Mouse (Mus musculus) erythroblast, embryonic 14.5 days (primary cell): ENCODE measurements around the gene Ctnna3.

Experiments used
- GATA1 ChIP-seq: IDR thresholded peaks from 2 replicates; pipeline ENCODE4 v1.6.1; 2012; ENCODE audit warnings: low read length, inconsistent platforms, mixed read lengths
- TAL1 ChIP-seq: IDR thresholded peaks from 3 replicates; pipeline ENCODE4 v1.6.1; 2012; ENCODE audit warnings: low read length, inconsistent platforms, mixed read lengths

DNA sequence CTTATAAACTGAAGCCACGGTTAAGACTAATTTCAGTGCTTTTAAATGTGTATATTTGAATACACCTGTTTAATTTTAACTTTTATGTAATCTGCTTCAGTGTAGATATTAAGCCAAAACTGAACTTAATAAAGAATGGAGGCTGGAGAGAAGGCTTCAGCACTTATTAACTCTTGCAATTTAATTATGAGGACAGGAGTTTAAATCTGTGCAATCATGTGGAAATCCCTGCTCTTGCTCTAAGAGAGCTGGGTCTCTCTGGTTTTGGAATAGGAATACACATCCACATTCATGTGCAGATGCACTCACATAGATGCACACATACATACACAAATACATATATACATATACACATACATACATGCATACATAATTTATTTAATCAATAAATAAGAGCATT is 1468.8 kb downstream of the Ctnna3 start:
- TF ChIP-seq TAL1, result no peak
- no peak for TF ChIP-seq GATA1
